Mouse (Mus musculus): ENCODE data around the gene Gm12845.

DNA sequence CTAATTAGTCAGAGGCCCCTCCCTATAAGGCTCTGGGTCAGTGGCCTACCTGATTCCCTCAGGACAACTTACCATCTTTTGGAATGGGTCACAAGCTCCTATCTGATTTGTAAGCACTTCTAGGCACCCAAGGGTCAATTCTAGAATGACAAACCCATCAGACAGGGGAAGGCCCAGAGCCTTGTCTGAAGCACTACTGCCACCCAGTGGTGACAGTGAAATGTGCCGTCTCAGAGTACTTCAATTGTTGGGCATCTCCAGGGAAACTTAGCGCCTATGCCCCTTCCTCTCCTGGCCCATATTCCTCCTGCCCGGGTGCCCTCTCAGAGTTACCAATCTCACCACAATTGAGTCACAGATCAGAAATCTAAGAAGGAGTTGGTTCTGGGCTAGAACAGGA lies 47.3 kb upstream of the Gm12845 start:
- TF ChIP-seq CTCF (IDR thresholded peaks at IDR 0.05) (peak; percentile 94), EP300 (IDR thresholded peaks at IDR 0.05) (no peak)

All from lung, postnatal 0 days (tissue).